Mouse (Mus musculus) adrenal gland, adult 2 months (tissue): ENCODE data around the gene Map6. TPM values are rescaled to one million over a fixed set of nuclear protein-coding genes. Genes with fewer than 3 reads are reported as not detected.

ENCODE experiments used
- DNase-seq: peaks from one replicate; pipeline ENCODE4 v3.0.0; 2021
- polyA plus RNA-seq: library from polyadenylated mRNA; depleted of rRNA; stranded (reverse); fragments of >200 nt; gene quantifications from 2 replicates; pipeline ENCODE4 v1.2.3, GENCODE M21; 2012
- total RNA-seq, 2 experiments: library from RNA; stranded (reverse); gene quantifications; 2 replicates each; pipeline ENCODE4 v1.2.3; 2021

Gene Map6
- total and polyA plus RNA-seq, 3 experiments = 4.9 to 10.2 (median 7.5) TPM

DNA sequence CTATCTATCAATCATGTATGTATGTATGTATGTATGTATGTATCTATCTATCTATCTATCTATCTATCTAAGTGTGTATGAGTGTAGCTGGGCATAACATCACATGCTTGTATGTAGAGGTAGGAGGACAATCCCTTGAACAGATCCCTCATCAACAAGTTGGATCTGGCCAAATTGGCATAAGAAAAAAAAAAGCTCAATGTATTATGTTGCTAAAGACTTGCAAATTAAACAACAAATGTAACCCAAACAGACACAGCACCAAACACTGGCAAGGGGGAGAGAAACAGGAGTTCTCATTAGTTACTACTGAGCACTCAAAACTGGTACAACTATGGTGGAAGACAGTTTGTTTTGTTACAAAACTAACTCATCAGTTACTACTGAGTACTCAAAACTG, 2.6 kb upstream of the Map6 start:
- DNase-seq = no peak

DNA sequence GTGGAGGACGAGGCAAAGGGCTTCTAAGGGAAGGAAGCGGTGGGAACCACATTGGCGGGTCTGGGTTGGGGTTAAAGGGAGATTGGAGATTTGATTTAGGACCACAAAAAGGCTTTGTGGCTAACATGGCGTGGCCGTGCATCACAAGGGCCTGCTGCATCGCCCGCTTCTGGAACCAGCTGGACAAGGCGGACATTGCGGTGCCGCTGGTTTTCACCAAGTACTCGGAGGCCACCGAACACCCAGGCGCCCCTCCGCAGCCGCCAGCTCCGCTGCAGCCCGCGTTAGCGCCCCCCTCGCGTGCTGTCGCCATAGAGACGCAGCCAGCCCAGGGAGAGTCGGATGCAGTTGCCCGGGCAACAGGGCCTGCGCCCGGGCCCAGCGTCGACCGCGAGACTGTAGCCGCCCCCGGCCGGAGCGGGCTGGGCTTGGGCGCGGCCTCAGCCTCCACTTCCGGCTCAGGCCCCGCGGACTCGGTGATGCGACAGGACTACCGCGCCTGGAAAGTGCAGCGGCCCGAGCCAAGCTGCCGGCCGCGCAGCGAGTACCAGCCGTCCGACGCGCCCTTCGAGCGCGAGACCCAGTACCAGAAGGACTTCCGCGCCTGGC, 754 bp downstream of the Map6 start:
- peak; percentile 79 for DNase-seq

DNA sequence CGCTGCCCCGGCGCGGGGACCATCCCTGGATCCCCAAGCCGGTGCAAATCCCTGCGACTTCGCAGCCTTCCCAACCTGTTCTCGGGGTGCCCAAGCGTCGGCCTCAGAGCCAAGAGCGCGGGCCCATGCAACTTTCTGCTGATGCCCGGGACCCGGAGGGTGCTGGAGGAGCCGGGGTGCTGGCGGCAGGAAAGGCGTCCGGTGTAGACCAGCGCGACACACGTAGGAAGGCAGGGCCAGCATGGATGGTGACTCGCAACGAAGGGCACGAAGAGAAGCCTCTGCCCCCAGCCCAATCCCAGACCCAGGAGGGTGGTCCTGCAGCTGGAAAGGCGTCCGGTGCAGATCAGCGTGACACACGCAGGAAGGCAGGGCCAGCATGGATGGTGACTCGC, 1.3 kb downstream of the Map6 start:
- DNase-seq = no peak

DNA sequence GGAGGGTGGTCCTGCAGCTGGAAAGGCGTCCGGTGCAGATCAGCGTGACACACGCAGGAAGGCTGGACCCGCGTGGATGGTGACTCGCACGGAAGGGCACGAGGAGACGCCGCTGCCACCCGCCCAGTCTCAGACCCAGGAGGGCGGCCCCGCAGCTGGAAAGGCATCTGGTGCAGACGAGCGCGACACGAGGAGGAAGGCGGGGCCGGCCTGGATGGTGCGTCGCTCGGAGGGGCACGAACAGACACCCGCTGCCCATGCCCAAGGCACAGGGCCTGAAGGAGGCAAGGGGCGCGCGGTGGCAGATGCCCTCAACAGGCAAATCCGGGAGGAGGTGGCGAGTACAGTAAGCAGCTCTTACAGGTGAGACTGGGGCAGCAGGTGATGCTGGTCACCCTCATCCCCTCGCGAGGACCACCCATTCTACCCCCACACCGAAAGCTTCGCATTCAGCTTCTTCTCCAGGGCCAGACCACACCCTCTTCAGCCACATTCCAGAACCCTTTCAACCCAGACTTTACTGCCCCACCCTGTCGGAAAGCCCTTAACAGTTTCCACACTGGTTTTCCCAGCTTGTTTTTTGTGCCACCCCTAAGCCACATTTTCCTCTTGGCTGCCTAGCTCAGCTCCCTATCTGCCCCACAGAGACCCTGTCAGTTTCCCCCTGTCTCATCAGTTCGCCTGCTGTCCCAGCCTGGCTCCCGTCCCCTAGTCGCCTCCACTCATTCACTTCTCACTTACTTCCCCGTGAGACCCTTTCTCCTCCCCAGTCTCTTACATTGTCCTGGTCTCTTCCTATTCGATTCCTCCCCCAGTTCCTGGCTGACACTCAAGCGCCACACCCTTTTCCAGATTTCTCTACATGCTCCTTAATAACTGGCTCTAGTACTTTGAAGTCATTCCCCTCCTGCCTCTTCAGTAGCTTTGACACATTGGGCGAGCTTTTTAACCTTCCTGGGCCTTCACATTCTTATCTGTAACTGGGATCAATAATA, 2.0 kb downstream of the Map6 start:
- peak; percentile 22 for DNase-seq

- DNase-seq = no peak
These were observed 4.4 kb downstream of the Map6 start for GRCm38 (mm10) chr7:99271630-99272029.

GRCm38 (mm10) chr7:99275131-99275530, 7.9 kb downstream of the Map6 start:
- no peak for DNase-seq

DNA sequence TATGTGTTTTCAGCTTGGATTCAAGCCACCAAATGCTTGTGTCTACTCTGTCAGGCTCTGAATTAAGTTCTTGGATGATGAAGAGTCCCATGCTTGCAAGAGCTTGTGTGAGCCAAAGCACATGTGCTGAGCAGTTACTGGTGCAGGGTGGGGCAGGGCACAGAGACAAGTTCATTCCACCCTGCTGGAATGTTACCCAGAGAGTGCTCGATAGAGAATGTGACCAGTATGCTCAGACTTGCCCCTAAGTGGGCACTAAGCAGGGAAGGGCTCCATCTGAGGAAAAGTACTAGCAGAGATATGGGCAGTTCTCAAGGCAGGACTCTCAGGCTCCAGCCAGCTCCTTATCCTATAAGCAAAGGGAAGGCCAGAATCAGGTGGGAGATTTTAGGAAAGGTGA, 9.4 kb downstream of the Map6 start:
- DNase-seq = no peak

GRCm38 (mm10) chr7:99278309-99278708, 11.1 kb downstream of the Map6 start:
- DNase-seq = no peak

DNA sequence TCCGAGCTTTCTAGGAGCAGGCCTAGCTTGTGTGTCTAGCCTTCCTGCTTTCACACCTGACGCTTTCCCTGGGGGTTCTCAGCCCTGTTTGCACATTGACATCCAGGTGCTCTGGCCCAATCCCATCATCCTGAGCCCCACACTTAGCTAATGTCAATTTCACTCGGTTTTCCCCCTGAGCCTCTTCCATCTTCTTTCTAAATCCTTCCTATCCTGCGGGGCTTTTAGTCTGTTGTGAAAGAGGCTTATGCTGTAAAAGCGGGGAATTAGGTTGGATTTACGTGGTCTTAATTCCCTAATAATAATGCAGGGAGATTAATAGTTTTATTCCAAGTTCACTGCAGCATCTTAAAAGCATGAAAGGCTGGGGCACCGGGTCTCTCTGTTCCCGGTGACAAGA, 12.3 kb downstream of the Map6 start:
- no peak for DNase-seq

GRCm38 (mm10) chr7:99287287-99287686, 20.0 kb downstream of the Map6 start:
- no peak for DNase-seq

DNA sequence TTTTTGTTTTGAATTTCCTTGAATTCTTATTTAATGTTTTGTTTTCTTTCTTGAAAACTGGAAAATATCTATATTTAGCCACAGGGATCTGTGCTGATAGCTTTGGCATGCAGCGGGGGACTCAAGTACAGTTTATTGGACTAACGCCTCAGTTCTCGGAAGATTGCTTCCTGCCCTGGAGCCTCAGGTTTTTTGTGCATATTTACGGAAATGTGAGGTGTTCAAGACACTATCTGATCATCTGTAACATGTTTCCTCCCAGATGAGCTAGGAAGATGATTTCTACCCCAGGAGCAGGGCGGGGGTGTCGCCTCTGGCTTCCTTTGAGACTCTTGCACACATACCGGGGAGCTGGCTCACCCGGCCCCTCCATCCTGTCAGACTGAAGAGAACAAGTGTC, 22.8 kb downstream of the Map6 start:
- no peak for DNase-seq

GRCm38 (mm10) chr7:99290925-99291324, 23.7 kb downstream of the Map6 start:
- DNase-seq = no peak

DNA sequence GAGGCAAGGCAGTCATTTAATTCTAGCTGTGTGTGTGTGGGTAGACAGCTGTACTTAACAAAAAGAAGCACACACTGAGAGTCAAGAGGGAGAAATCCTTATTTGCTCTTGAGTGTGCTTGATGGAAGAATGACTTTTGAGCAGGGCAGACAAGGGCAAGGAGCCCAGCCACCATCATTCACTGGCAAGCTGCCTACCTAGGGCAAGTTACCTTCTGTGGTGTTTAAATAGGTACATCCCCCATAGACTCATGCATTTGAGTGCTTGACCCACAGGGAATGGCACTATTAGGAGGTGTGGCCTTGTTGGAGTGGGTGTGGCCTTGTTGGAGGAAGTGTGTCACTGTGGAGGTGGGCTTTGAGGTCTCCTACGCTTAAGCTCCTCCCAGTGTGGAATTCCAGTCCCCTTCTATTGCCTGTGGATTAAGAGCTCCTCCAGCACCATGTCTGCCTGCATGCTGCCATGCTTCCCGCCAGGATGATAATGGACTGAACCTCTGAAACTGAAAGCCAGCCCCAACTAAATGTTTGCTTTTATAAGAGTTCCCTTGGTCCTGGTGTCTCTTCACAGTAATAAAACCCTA, 27.0 kb downstream of the Map6 start:
- DNase-seq = no peak

DNA sequence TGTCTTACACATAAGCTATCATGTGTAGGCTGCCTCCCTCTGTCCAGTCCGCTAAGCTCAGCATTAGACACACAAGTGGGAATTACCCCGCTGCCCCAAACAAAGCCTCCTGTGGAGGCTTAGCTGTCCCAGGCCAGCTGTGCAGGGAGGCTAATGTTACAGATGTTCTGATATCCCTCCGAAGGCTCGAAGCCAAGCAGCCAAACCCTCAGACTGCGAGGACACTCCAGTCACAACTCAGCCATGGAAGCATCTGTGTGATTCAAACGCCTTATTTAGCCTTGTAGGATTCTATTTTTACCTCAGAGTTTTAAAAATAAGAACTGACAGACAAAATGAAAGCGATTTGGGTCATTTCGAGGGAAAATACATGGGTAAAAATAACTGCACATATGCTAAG, 27.9 kb downstream of the Map6 start:
- DNase-seq = no peak

- DNase-seq = no peak
These were observed 33.5 kb downstream of the Map6 start for GRCm38 (mm10) chr7:99300650-99301175.

- no peak for DNase-seq
These were observed 36.8 kb downstream of the Map6 start for GRCm38 (mm10) chr7:99304029-99304428.

DNA sequence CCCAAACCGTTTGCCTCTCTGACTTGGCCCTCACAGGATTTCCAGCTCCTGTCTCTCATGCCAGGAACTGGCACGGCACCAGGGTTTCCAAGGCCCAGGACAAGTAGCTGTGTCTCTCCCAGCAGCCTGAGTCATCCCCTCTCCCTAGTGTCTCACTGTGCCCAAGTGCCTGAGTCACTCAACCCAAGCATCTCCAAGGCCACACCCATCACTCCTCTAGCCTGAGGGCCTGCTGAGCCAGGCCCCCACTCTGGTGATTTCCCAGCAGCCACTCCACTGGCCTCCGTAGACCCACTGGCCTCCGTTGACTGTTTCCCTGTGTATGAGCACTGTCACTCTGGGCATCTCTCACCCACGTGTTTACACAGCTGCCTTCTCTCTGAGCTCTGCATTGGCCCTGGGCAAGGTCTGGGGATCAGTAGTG, 37.7 kb downstream of the Map6 start:
- DNase-seq = peak; percentile 97

GRCm38 (mm10) chr7:99305688-99306087, 38.4 kb downstream of the Map6 start:
- DNase-seq = peak; percentile 76

DNA sequence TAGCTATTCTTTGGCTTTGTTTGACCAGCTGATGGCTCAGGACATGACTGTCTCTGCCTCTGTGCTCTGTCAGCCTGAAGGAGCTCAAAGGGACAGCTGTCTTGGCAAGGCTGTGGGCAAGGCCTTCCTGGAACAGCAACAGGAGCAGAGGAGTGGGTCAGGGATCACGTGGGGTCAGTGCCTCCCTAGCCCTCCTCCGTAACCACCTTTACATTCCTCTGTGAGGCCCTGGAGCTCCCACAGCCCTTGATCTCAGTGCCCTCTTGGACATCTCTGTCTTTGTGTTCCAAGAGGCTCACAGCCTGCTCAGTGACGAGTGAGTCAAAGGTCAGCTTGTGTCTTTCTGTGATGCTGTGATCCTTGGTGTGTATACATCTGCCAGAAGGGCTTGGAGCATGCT, 39.4 kb downstream of the Map6 start:
- DNase-seq = no peak

GRCm38 (mm10) chr7:99311433-99311832, 44.2 kb downstream of the Map6 start:
- DNase-seq = peak; percentile 28

DNA sequence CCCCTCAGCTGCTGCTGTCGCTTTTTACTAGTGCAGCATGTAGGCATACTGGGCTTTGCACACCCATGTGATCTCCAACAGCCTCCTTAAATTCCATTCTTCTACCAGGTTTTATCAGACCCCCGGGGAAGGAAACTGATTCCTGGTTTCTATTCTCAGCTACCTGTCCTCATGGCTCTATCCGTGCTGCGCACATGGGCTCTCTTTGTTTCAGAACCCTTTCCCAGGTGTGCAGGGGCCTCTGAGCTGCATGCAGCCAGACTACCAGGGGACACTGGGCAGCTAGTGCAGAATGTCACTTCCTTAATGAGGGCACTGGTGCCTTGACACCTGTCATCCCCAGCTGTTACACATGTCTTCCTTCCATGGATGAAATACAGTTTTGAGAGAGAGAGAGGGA, 44.8 kb downstream of the Map6 start:
- DNase-seq = no peak

DNA sequence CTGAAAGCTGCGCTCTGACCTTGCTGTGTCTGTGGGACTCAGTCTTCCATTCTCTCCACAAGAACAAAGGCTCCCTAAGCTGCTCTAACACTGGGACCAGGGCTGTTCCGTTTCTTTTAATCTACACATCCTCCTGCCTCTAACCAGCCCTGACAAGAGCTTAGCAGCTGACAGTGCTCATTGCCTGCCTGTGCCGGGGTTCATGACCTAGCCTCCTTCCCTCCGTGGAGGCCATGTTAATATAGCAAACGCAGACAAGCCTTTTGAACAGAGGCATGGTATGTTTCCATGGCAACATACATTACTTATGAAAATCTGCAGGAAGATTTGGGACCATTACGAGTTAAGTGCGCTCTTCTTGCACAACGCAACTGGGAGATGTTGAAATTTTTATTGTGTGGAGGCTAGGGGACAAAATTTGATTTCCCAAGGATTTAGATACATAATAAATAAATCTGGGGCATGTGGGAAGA, 45.5 kb downstream of the Map6 start:
- no peak for DNase-seq

GRCm38 (mm10) chr7:99313253-99313652, 46.0 kb downstream of the Map6 start:
- no peak for DNase-seq
